Mouse (Mus musculus): ENCODE data around the gene Car6. TPM values are rescaled to one million over a fixed set of nuclear protein-coding genes. Genes with fewer than 3 reads are reported as not detected.

Gene Car6
- total and polyA plus RNA-seq, 3 experiments, result not detected

DNA sequence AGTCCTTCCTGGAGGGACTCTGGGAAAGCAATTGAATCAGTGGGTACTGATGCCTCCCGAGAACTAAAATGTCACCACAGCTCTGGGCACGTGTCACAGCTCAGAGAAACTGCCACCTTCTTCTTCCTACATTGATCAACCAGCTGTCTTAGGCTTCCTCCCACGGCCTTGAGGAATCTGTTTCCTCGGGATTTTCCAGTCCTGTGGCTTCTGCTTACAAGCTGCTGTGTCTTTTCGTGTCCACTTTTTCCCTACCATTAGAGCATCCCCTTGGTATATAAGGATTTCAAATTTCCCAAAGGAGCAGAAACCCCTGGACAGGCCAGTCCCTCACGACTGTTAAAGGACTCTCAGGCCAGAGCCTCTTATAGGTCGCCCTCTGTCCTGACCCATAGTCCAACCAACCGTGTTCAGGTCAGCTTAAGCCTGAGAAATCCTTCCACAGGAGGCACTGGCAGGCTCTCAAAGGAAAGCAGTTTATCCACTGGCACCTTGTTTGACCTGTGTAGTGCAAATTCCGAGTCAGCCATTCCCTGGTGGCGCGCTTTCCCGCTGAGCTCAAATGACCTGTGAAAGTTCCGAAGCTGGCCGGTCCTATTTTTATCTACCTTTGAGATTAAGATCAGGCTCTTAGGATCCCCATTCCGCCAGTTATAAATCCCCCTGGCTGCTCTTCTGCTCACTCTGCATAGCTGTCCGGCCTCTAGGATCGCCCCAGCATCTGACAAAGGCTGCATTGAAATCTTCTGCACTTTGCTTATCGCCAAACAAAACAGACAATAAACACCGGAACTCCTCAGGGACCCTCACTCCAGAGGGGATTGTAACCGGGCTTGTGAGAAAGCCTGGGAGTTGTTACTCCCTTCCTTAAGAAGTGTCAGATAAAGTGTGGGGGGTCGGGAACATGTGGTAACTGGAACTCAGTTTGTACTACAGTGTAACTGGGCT is 29.6 kb upstream of the Car6 start:
- DNase-seq (ENCODE audit: low spot score) (no peak), ATAC-seq (ENCODE audit: extremely low read depth, insufficient number of reproducible peaks, low FRiP score, poor library complexity, severe bottlenecking) (no peak)
- peaks cover 37% of the 10 kb centered on the region for H3K27me3 ChIP-seq (ENCODE audit: insufficient read depth, low read length)
- H3K4me3 ChIP-seq (ENCODE audit: low read depth, low read length), result no peak overlapping the region
- TF ChIP-seq GATA1 (IDR thresholded peaks at IDR 0.05; ENCODE audit: borderline replicate concordance, low read length) (no peak), GATA2 (IDR thresholded peaks at IDR 0.05; ENCODE audit: borderline replicate concordance, low read depth, low read length) (no peak), POLR2AphosphoS5 (IDR thresholded peaks at IDR 0.05; ENCODE audit: insufficient replicate concordance, low read depth, low read length) (no peak), CTCF (IDR thresholded peaks at IDR 0.05; ENCODE audit: low read depth, low read length) (no peak), TAL1 (conservative IDR thresholded peaks at IDR 0.05; ENCODE audit: low read depth, low read length) (no peak)
- H3K9me3 ChIP-seq (replicated peaks), result no peaks in the 10 kb centered on the region
- no peaks in the 10 kb centered on the region for H3K36me3 ChIP-seq (replicated peaks)
- H3K4me1 ChIP-seq (ENCODE audit: insufficient read depth, low read depth, low read length), result peaks cover 43% of the 10 kb centered on the region

DNA sequence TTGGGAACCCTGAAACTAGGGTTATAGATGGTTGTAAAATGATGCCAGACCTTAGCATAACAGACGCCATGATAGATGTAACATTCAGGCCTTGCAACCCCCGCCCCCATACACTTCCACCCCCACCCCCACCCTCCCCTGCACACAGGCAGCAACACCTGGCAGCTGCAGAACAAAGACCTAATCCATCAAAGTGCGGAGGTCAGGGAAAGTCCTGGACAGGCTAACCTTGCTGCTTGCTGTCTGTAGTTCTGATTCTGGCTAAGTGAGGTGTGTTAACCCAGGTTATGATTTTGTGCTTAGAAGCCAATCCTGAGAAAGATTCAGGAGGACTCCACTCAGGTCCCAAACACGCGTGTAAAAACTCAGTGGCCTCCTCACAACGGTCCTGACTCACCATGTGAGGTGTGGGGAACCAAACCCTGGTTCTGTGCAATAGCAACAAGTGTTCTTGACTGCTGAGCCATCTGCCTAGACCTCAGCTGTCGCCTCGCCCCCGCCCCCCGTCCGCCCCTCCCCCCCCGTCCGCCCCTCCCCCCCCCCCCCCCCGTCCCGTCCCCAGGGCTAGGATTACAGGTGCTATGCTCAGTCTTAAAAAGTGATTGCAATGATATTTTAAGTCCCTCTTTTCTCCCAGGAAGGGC is 28.7 kb upstream of the Car6 start:
- H3K4me1 ChIP-seq (ENCODE audit: insufficient read depth, low read depth, low read length), result peaks cover 35% of the 10 kb centered on the region
- peaks cover 37% of the 10 kb centered on the region for H3K27me3 ChIP-seq (ENCODE audit: insufficient read depth, low read length)
- TF ChIP-seq CTCF (IDR thresholded peaks at IDR 0.05; ENCODE audit: low read depth, low read length) (no peak), TAL1 (conservative IDR thresholded peaks at IDR 0.05; ENCODE audit: low read depth, low read length) (no peak), GATA1 (IDR thresholded peaks at IDR 0.05; ENCODE audit: borderline replicate concordance, low read length) (no peak)
- H3K4me3 ChIP-seq (ENCODE audit: low read depth, low read length), result no peak overlapping the region
- H3K9me3 ChIP-seq (replicated peaks), result no peaks in the 10 kb centered on the region
- ATAC-seq (ENCODE audit: extremely low read depth, insufficient number of reproducible peaks, low FRiP score, poor library complexity, severe bottlenecking) (no peak), DNase-seq (ENCODE audit: low spot score) (no peak)
- no peaks in the 10 kb centered on the region for H3K36me3 ChIP-seq (replicated peaks)

DNA sequence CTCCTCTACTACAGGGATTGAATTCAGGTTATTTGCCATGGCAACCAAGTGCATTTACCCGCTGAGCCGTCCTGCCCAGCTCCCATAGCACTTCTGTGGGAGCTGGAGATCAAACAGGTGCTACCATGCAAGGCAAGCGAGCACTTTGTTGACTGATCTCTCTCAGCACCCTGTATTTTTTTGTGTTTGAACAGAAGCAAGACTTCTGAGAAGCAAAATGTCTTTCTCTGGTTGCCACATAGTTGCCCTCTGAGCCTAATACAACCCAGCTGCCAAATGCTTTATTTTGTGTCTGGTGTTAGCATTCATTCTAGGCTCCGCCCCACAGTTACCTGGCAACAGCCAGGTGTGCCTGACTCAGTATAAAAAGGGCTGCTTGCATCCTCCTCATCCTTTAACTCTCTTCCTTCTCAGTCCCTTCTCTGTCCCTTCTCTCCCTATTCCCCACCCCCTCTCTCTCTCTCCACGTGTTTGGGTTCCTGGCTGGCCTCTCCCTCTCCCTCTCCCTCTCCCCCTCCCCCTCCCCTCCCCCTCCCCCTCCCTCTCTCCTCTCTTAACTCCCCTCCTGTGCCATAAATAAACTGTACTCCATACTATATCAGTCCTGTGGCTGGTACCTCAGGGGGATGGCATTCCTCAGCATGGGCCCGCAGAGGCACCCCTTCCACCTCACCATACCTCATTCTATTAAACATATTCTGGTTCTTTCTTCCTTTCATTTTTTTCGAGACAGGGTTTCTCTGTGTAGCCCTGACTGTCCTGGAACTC is 27.6 kb upstream of the Car6 start:
- no peak for TF ChIP-seq GATA1 (IDR thresholded peaks at IDR 0.05; ENCODE audit: borderline replicate concordance, low read length)
- TF ChIP-seq POLR2AphosphoS5 (IDR thresholded peaks at IDR 0.05; ENCODE audit: insufficient replicate concordance, low read depth, low read length), result no peak
- no peak for TF ChIP-seq TAL1 (conservative IDR thresholded peaks at IDR 0.05; ENCODE audit: low read depth, low read length)
- TF ChIP-seq CTCF (IDR thresholded peaks at IDR 0.05; ENCODE audit: low read depth, low read length), result no peak
- no peak for TF ChIP-seq GATA2 (IDR thresholded peaks at IDR 0.05; ENCODE audit: borderline replicate concordance, low read depth, low read length)
- Histone ChIP-seq H3K4me1 (ENCODE audit: insufficient read depth, low read depth, low read length) (peaks cover 30% of the 10 kb centered on the region), H3K36me3 (replicated peaks) (no peaks in the 10 kb centered on the region), H3K27me3 (ENCODE audit: insufficient read depth, low read length) (peaks cover 37% of the 10 kb centered on the region), H3K9me3 (replicated peaks) (no peaks in the 10 kb centered on the region), H3K4me3 (ENCODE audit: low read depth, low read length) (no peak overlapping the region)
- ATAC-seq (ENCODE audit: extremely low read depth, insufficient number of reproducible peaks, low FRiP score, poor library complexity, severe bottlenecking), result no peak
- no peak for DNase-seq (ENCODE audit: low spot score)

DNA sequence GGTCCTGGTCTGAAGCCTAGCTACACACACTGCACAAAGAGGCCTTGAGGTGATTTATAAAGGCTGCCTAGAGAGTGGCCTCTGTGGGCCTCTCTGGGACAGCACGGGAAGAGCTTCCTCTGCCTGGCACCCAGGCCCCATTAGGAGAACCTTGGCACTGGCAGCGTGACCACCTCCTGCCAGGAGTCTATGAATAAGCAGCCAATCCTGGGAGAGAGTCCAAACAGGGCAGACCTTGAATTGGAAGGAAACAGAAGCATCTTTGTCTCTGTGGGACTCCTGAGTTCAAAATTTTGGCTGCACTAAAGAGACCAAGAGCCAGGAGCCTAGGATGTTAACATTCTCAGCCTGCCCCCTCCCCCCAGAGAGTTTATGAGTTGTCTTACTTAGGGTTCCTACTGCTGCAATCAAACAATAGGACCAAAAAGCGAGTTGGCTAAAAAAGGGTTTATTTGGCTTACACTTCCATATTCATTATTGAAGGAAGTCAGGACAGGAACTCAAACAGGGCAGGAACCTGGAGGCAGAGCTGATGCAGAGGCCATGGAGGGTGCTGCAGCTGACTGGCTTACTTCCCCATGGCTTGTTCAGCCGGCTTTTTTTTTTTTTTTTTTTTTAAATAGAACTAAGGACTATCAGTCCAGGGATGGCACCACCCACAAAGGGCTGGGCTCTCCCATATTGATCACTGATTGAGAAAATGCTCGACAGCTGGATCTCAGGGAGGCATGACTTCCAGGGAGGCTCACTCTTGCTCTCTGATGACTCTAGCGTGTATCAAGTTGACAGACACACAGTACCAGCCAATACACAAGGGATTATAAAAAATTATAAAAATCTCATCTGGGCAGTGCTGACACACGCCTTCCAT is 25.9 kb upstream of the Car6 start:
- H3K4me1 ChIP-seq (ENCODE audit: insufficient read depth, low read depth, low read length), result peaks cover 32% of the 10 kb centered on the region
- H3K4me3 ChIP-seq (ENCODE audit: low read depth, low read length), result no peak overlapping the region
- H3K27me3 ChIP-seq (ENCODE audit: insufficient read depth, low read length), result peaks cover 40% of the 10 kb centered on the region
- H3K36me3 ChIP-seq (replicated peaks), result no peaks in the 10 kb centered on the region
- no peak for TF ChIP-seq GATA2 (IDR thresholded peaks at IDR 0.05; ENCODE audit: borderline replicate concordance, low read depth, low read length)
- TF ChIP-seq POLR2AphosphoS5 (IDR thresholded peaks at IDR 0.05; ENCODE audit: insufficient replicate concordance, low read depth, low read length), result no peak
- no peak for TF ChIP-seq TAL1 (conservative IDR thresholded peaks at IDR 0.05; ENCODE audit: low read depth, low read length)
- no peak for TF ChIP-seq GATA1 (IDR thresholded peaks at IDR 0.05; ENCODE audit: borderline replicate concordance, low read length)
- no peak for TF ChIP-seq CTCF (IDR thresholded peaks at IDR 0.05; ENCODE audit: low read depth, low read length)
- no peak for DNase-seq (ENCODE audit: low spot score)
- H3K9me3 ChIP-seq (replicated peaks), result no peaks in the 10 kb centered on the region
- ATAC-seq (ENCODE audit: extremely low read depth, insufficient number of reproducible peaks, low FRiP score, poor library complexity, severe bottlenecking), result no peak

DNA sequence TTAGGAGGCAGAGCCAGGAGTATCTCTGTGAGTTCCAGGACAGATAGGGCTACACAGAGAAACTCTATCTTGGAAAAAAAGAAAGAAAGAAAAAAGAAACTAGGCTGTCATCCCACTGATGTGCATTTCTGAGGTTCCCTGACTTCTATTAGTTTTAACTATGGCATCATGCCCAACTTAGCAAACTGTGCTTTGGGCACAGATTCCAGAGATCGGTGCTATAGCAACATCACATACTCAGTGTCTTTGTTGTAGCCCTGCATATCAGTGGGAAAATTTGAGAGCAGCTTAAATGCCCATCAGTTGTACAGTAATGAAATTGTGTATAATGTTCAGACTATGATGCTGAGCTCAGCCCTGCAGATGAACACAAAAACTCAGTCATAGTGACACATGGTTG is 24.6 kb upstream of the Car6 start:
- no peak for ATAC-seq (ENCODE audit: extremely low read depth, insufficient number of reproducible peaks, low FRiP score, poor library complexity, severe bottlenecking)
- Histone ChIP-seq H3K27me3 (ENCODE audit: insufficient read depth, low read length) (peaks cover 33% of the 10 kb centered on the region), H3K4me1 (ENCODE audit: insufficient read depth, low read depth, low read length) (peaks cover 34% of the 10 kb centered on the region), H3K36me3 (replicated peaks) (no peaks in the 10 kb centered on the region), H3K4me3 (ENCODE audit: low read depth, low read length) (no peak overlapping the region), H3K9me3 (replicated peaks) (no peaks in the 10 kb centered on the region)
- no peak for TF ChIP-seq GATA2 (IDR thresholded peaks at IDR 0.05; ENCODE audit: borderline replicate concordance, low read depth, low read length)
- no peak for TF ChIP-seq TAL1 (conservative IDR thresholded peaks at IDR 0.05; ENCODE audit: low read depth, low read length)
- no peak for TF ChIP-seq CTCF (IDR thresholded peaks at IDR 0.05; ENCODE audit: low read depth, low read length)
- TF ChIP-seq POLR2AphosphoS5 (IDR thresholded peaks at IDR 0.05; ENCODE audit: insufficient replicate concordance, low read depth, low read length), result no peak
- no peak for TF ChIP-seq GATA1 (IDR thresholded peaks at IDR 0.05; ENCODE audit: borderline replicate concordance, low read length)
- no peak for DNase-seq (ENCODE audit: low spot score)

Data from G1E (cell line).